ENCODE assay signal across 27 mouse cellular contexts in genomic region chr12:98548141-98548540, GRCm38 (mm10). TPM values are rescaled to one million over a fixed set of nuclear protein-coding genes. Genes with fewer than 3 reads are reported as not detected.
DNase-seq lines count a peak whose midpoint lies in the region; TF ChIP-seq lines count a peak whose summit lies in the region.
"Had no signal": no experiment of that assay in that cellular context is flagged by ENCODE, and none has a peak within 500 bp of the region (broad histone marks: within the 10 kb centered on the region; RNA-seq: fewer than 3 reads in every experiment).

No protein-coding gene starts in this region.

- DNase-seq in layer of hippocampus, adult 2 months (ENCODE audit: low spot score in 2 of 2) = no peak
- DNase-seq in layer of hippocampus, adult 11-12 months (ENCODE audit: low spot score) = no peak
- DNase-seq in cerebellum, adult 11 months = peak; percentile 87
- DNase-seq in cerebellum, adult 9-11 months = peak; percentile 91
- DNase-seq in thymus, postnatal 25 days = no peak
- no peak for DNase-seq in gastrocnemius, postnatal 10 days
- no peak for DNase-seq in heart, postnatal 14 days
- DNase-seq: adrenal gland, postnatal 36 days; B cell, adult 2 months; gastrocnemius, postnatal 14 days; heart, adult 18-20 months; kidney, adult 8-10 months; kidney, postnatal 14 days; layer of hippocampus, postnatal 36 days; lung, adult 18-20 months; lung, postnatal 14 days; thymus, adult 18-20 months; thymus, postnatal 4 days had no signal

- intact Hi-C loops in heart, postnatal 14 days (cut with DNase I) = no loop called here

- H3K4me3 ChIP-seq in layer of hippocampus, adult 2 months = no peak overlapping the region
- H3K4me3 ChIP-seq: embryonic facial prominence, embryonic 15.5 days; heart, embryonic 15.5 days; hindbrain, embryonic 15.5 days; limb, embryonic 13.5 days; liver, embryonic 12.5 days; midbrain, embryonic 12.5 days; neural tube, embryonic 15.5 days had no signal

- H3K27ac ChIP-seq in layer of hippocampus, adult 2 months = peak overlapping the region; percentile 74
- H3K27ac ChIP-seq: embryonic facial prominence, embryonic 15.5 days; heart, embryonic 15.5 days; hindbrain, embryonic 15.5 days; limb, embryonic 13.5 days; liver, embryonic 12.5 days; midbrain, embryonic 12.5 days; neural tube, embryonic 15.5 days had no signal

- no peak for TF ChIP-seq CTCF in layer of hippocampus, adult 2 months (conservative IDR thresholded peaks at IDR 0.05)

RNA-seq across cellular contexts. Expression of gene Kcnk10, which starts 30.0 kb away (rescaled TPM):
- total RNA-seq in layer of hippocampus, adult 2 months (2021) = 10 to 100 TPM; 16.8 to 18.6 TPM
- under 1 TPM; 0.09 TPM for total RNA-seq in gastrocnemius, postnatal 10 days (2021)
- not detected for total RNA-seq in heart, postnatal 14 days (2021)
- total RNA-seq: common myeloid progenitor, adult 5-6 weeks; hematopoietic stem cell, adult 5-6 weeks had no signal

Comparison
In these comparisons a context has a peak if more than half of its experiments do, and no peak if none do; other contexts are left out.
1. DNase-seq: peak in cerebellum, adult 11 months (single experiment) and cerebellum, adult 9-11 months (single experiment); none in layer of hippocampus, adult 2 months (0 of 2), layer of hippocampus, adult 11-12 months (single experiment), thymus, postnatal 25 days (single experiment), gastrocnemius, postnatal 10 days (single experiment) and heart, postnatal 14 days (0 of 2).
2. RNA of gene Kcnk10, which starts 30.0 kb away (total RNA-seq): 16.8 to 18.6 TPM in layer of hippocampus, adult 2 months; 0.09 TPM in gastrocnemius, postnatal 10 days and not detected in heart, postnatal 14 days; every median in the first group is over 10 times any median in the second.